Mouse (Mus musculus) intestine, postnatal 0 days (tissue): ENCODE measurements around the gene Slc15a3. TPM values are rescaled to one million over a fixed set of nuclear protein-coding genes. Genes with fewer than 3 reads are reported as not detected.
A peak's percentile ranks its signal among the peaks of the same experiment; 100 is the strongest.

Source experiments
- ATAC-seq: fragments of 200-750 bp; cut with Nextera tagmentation; 2 replicates; pipeline ENCODE4 v1.8.0; 2017; ENCODE audit warnings: mild to moderate bottlenecking, moderate TSS enrichment, moderate library complexity
- H3K27ac ChIP-seq: fragments of 300-500 bp; sonication (generic); 2 replicates; pipeline ENCODE4 v1.5.1; 2014; ENCODE audit warnings: mild to moderate bottlenecking, low read depth, low read length, moderate library complexity
- H3K27me3 ChIP-seq: fragments of 300-500 bp; sonication (generic); replicated peaks from 2 replicates; pipeline ENCODE4 v1.6.1; 2014; ENCODE audit warnings: low read length, mixed read lengths; ENCODE audit not compliant: control insufficient read depth, insufficient read depth
- H3K36me3 ChIP-seq: fragments of 300-500 bp; sonication (generic); 2 replicates; pipeline ENCODE4 v1.6.1; 2014; ENCODE audit warnings: mild to moderate bottlenecking, moderate library complexity; ENCODE audit not compliant: control insufficient read depth, insufficient read depth
- H3K4me1 ChIP-seq: fragments of 300-500 bp; sonication (generic); replicated peaks from 2 replicates; pipeline ENCODE4 v1.6.1; 2014; ENCODE audit warnings: antibody characterized with exemption, low read length, mixed read lengths; ENCODE audit not compliant: control insufficient read depth, insufficient read depth
- H3K4me2 ChIP-seq: fragments of 300-500 bp; sonication (generic); replicated peaks from 2 replicates; pipeline ENCODE4 v1.6.1; 2014; ENCODE audit warnings: low read depth, mild to moderate bottlenecking, moderate library complexity
- H3K4me3 ChIP-seq: fragments of 300-500 bp; sonication (generic); 2 replicates; pipeline ENCODE4 v1.5.1; 2014; ENCODE audit warnings: low read depth, low read length
- H3K9ac ChIP-seq: fragments of 300-500 bp; sonication (generic); 2 replicates; pipeline ENCODE4 v1.6.1; 2014; ENCODE audit warnings: mild to moderate bottlenecking, low read depth, low read length
- H3K9me3 ChIP-seq: fragments of 300-500 bp; sonication (generic); 2 replicates; pipeline ENCODE4 v1.6.1; 2016; ENCODE audit warnings: mixed run types; ENCODE audit not compliant: control insufficient read depth
- CTCF ChIP-seq: sonication (generic); IDR thresholded peaks from 2 replicates; pipeline ENCODE4 v1.5.1; 2016; ENCODE audit warnings: low read depth, mild to moderate bottlenecking, control low read depth, antibody characterized with exemption, moderate library complexity
- WGBS: fragments of 180-500 bp; shearing (Covaris S2); extraction: QIAGEN DNeasy Blood & Tissue Kit; methylation state at CpG from one replicate; pipeline ENCODE4 v1.1.7; 2014; 5-methylcytosine and 5-hydroxymethylcytosine counted together
- polyA plus RNA-seq: library from polyadenylated mRNA; unstranded; fragments of >200 nt; fragmentation: Nextera tagmentation; extraction: Ambion mirVana; gene quantifications from 2 replicates; pipeline ENCODE4 v1.2.1, GENCODE M21; 2015

Slc15a3 gene
- polyA plus RNA-seq, 1 experiment from 2014 or later: 0.93 TPM

DNA sequence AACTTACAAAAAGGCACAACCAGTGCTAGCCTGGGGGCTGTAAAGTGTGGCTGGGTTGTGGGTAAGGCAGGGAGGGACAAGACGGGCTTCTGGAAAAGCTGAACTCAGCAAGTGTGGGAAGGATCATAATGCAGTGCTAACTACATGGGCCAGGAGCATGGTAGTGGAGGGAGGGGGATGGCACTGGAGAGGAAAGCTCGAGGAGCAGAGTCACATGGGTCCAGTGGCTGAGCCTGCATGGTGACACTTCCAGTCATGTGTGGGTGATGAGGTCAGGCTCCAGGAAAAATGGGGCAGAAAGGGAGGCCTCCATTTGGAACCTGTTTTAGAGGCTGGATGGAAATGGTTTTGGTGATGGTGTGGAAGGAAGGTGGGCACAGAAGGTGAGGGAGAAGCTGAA is 17.0 kb downstream of the Slc15a3 start:
- Histone ChIP-seq H3K27me3 (no peaks in the 10 kb centered on the region), H3K36me3 (peaks cover 10% of the 10 kb centered on the region; the same call in 1 of the 2 replicates), H3K4me1 (no peaks in the 10 kb centered on the region), H3K27ac (no peak overlapping the region), H3K4me3 (no peak overlapping the region), H3K9me3 (no peaks in the 10 kb centered on the region), H3K4me2 (no peak overlapping the region), H3K9ac (no peak overlapping the region)
- TF ChIP-seq CTCF: no peak
- ATAC-seq: no peak
- 60% methylated on average over 2 of the region's 2 CpGs for WGBS

DNA sequence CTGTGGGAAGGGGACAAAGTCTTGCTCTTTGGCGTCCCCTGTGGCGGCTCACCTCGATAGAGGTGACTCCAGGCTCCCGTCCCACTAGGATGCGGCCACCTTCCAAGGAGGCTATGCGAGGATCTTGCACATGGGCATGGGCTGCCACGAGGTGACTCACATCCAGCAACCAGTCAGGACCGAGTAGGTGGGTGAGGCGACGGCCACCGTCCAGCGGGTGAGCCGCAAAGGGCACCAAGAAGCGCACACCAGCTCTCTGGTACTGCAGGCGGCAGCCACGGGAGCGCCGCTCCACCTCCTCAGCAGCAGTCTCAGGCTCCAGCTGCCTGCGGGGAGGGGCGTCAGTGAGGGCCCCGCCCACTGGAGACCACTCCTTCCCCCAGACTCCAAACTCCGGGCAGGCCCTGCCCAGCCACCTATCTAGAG is 20.6 kb downstream of the Slc15a3 start:
- H3K4me1 ChIP-seq: no peaks in the 10 kb centered on the region
- peaks cover 22% of the 10 kb centered on the region for H3K36me3 ChIP-seq
- WGBS: 56% methylated on average over 20 of the region's 22 CpGs
- TF ChIP-seq CTCF: peak; percentile 19; the same call in 1 of the 2 replicates
- no peaks in the 10 kb centered on the region for H3K27me3 ChIP-seq
- no peak overlapping the region for H3K4me3 ChIP-seq
- H3K4me2 ChIP-seq: no peak overlapping the region
- ATAC-seq: no peak
- no peak overlapping the region for H3K27ac ChIP-seq
- no peaks in the 10 kb centered on the region for H3K9me3 ChIP-seq
- no peak overlapping the region for H3K9ac ChIP-seq

DNA sequence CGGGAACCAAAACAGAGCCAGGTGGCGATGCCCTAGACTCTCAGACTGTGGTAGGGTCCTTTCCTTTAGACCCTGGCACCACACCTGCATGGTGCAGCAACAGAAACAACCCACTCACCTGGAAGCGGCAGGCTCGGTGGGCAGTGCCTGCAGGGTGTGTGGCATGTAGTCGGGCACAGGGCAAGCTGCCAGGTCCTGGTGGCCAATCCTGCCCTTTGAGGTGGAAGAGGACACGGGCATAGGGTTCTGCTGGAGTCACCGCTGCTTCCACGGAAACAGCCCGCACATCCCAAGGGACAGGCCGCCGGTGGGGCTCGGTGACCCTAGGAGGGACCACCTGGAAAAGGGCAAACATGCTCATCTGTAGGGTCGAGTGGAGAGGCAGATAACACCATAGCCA is 26.8 kb downstream of the Slc15a3 start:
- Histone ChIP-seq H3K9ac (no peak overlapping the region), H3K27me3 (no peaks in the 10 kb centered on the region), H3K4me3 (no peak overlapping the region), H3K9me3 (no peaks in the 10 kb centered on the region), H3K4me1 (no peaks in the 10 kb centered on the region; the same call in 1 of the 2 replicates), H3K36me3 (peaks cover 17% of the 10 kb centered on the region), H3K4me2 (no peak overlapping the region), H3K27ac (no peak overlapping the region)
- 95% methylated on average over 13 of the region's 13 CpGs for WGBS
- no peak for TF ChIP-seq CTCF
- no peak for ATAC-seq

DNA sequence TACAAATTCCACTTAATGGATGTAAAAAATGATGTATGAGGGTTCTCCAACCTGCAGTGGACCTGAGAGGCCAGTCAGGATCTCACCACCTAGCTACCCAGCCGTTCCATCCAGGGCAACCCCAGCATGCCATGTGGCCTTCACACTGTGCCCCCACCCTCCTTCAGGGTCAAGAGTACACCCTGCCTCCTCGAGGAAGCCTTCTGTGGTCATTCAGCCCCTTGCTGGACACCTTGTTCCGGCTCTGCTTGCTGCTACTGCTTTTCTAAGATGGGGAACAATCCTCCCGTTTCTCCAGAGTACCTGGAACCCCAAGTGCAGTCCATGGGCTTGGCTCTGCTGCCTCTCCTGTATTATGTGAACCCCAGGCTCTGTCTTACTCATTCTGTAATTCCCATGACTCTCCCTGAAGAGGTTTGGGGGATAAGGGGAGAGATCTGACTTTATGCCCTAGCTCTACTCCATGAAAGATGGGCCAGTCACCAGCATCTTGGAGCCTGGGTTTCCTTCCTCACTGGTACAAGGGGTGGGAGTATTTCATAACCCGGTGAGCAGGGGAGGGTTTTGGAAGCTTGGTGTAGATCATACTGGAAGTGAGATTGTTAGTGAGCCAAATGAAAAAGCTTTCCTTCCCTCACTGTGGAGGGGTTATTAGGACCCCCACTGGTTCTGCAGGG is 28.6 kb downstream of the Slc15a3 start:
- H3K27ac ChIP-seq: no peak overlapping the region
- H3K4me2 ChIP-seq: peak overlapping the region; percentile 84
- no peaks in the 10 kb centered on the region for H3K9me3 ChIP-seq
- no peaks in the 10 kb centered on the region; the same call in 1 of the 2 replicates for H3K4me1 ChIP-seq
- no peak for ATAC-seq
- H3K27me3 ChIP-seq: no peaks in the 10 kb centered on the region
- 26% methylated on average over 5 of the region's 5 CpGs for WGBS
- H3K36me3 ChIP-seq: peaks cover 34% of the 10 kb centered on the region
- H3K4me3 ChIP-seq: peak overlapping the region; percentile 56
- TF ChIP-seq CTCF: no peak
- 0 out of 2 replicates have a peak overlapping the region, but pooled peaks have one; percentile 49 for H3K9ac ChIP-seq

GRCm38 (mm10) chr19:10868623-10869141 is 29.2 kb downstream of the Slc15a3 start:
- Histone ChIP-seq H3K36me3 (peaks cover 40% of the 10 kb centered on the region), H3K9me3 (no peaks in the 10 kb centered on the region), H3K9ac (peak overlapping the region; percentile 49; the same call in 1 of the 2 replicates), H3K4me2 (peak overlapping the region; percentile 84), H3K4me1 (no peaks in the 10 kb centered on the region; the same call in 1 of the 2 replicates), H3K27me3 (no peaks in the 10 kb centered on the region), H3K27ac (no peak overlapping the region), H3K4me3 (peak overlapping the region; percentile 56)
- no peak for TF ChIP-seq CTCF
- 3% methylated on average over 17 of the region's 17 CpGs for WGBS
- ATAC-seq: no peak

DNA sequence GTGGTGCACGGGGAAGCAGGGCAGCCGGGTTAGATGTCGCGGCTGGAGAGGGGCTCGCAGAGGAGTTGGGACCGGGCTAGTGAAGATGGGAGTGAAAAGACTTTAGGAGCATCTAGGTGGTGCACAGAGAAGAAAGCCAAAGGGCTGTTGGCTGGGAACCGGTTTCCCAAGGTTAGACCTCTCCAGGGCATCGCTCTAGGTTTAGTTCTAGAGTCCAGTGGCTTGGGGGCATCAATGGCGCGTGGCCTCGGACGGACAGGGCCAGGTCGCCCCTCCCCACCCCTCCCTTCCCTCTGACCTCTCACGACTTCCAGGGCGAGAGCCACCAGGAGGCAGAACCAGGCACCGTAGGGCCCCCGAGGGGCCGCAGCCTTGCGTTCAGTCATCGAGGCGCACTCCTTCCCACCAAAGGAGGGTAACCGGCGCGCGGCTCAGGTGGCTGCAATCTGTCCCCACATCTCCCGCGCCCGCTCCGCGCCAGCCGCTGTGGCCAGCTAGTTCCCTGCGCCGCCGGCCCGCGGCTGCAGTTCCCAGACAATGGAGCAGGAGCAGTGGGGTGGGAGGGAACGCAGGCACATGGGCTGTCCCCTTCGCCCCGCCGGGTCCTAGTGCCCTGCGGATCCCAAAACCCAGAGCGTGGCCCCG is 29.8 kb downstream of the Slc15a3 start:
- Histone ChIP-seq H3K27me3 (no peaks in the 10 kb centered on the region), H3K9me3 (no peaks in the 10 kb centered on the region), H3K9ac (peak overlapping the region; percentile 49), H3K4me3 (peak overlapping the region; percentile 56), H3K36me3 (peaks cover 40% of the 10 kb centered on the region), H3K4me2 (peak overlapping the region; percentile 84), H3K4me1 (no peaks in the 10 kb centered on the region; the same call in 1 of the 2 replicates), H3K27ac (no peak overlapping the region)
- under 1% methylated on average over 42 of the region's 43 CpGs for WGBS
- peak; percentile 34; the same call in 1 of the 2 replicates for TF ChIP-seq CTCF
- peak; percentile 71 for ATAC-seq
